Mouse (Mus musculus) embryonic facial prominence, embryonic 15.5 days (tissue): ENCODE data around the gene Scrn1. TPM values are rescaled to one million over a fixed set of nuclear protein-coding genes. Genes with fewer than 3 reads are reported as not detected.

Experiments
- ATAC-seq: fragments of 200-750 bp; cut with Nextera tagmentation; 2 replicates; pipeline ENCODE4 v1.8.0; 2017; ENCODE audit warnings: low read depth, moderate TSS enrichment; ENCODE audit not compliant: insufficient number of reproducible peaks, low FRiP score, low TSS enrichment
- H3K27ac ChIP-seq: fragments of 300-500 bp; sonication (generic); replicated peaks from 2 replicates; pipeline ENCODE4 v1.5.1; 2015; ENCODE audit warnings: mild to moderate bottlenecking, inconsistent platforms
- H3K27me3 ChIP-seq: fragments of 300-500 bp; sonication (generic); 2 replicates; pipeline ENCODE4 v1.6.1; 2015; ENCODE audit warnings: inconsistent platforms
- H3K36me3 ChIP-seq: fragments of 300-500 bp; sonication (generic); 2 replicates; pipeline ENCODE4 v1.6.1; 2015; ENCODE audit warnings: mild to moderate bottlenecking, inconsistent platforms
- H3K4me1 ChIP-seq: fragments of 300-500 bp; sonication (generic); 2 replicates; pipeline ENCODE4 v1.6.1; 2015; ENCODE audit warnings: inconsistent platforms
- H3K4me2 ChIP-seq: fragments of 300-500 bp; sonication (generic); replicated peaks from 2 replicates; pipeline ENCODE4 v1.6.1; 2015; ENCODE audit warnings: mild to moderate bottlenecking, inconsistent platforms
- H3K4me3 ChIP-seq: fragments of 300-500 bp; sonication (generic); replicated peaks from 2 replicates; pipeline ENCODE4 v1.5.1; 2015; ENCODE audit warnings: mild to moderate bottlenecking, inconsistent platforms
- H3K9ac ChIP-seq: fragments of 300-500 bp; sonication (generic); 2 replicates; pipeline ENCODE4 v1.6.1; 2015; ENCODE audit warnings: inconsistent platforms
- H3K9me3 ChIP-seq: fragments of 300-500 bp; sonication (generic); replicated peaks from 2 replicates; pipeline ENCODE4 v1.6.1; 2016; ENCODE audit warnings: inconsistent platforms
- WGBS: fragments of 180-500 bp; shearing (Covaris S2); methylation state at CpG from one replicate; pipeline ENCODE4 v1.1.7; 2015; 5-methylcytosine and 5-hydroxymethylcytosine counted together
- polyA plus RNA-seq: library from polyadenylated mRNA; unstranded; fragments of >200 nt; fragmentation: Nextera tagmentation; extraction: Ambion mirVana; gene quantifications from 2 replicates; pipeline ENCODE4 v1.2.1, GENCODE M21; 2015

Scrn1 gene
- polyA plus RNA-seq, 1 experiment from 2014 or later: 12.4 TPM

- ATAC-seq: no peak
- H3K9me3 ChIP-seq: no peaks in the 10 kb centered on the region
- no peak overlapping the region for H3K4me2 ChIP-seq
- WGBS: 51% methylated on average over 4 of the region's 4 CpGs
- H3K4me3 ChIP-seq: no peak overlapping the region
- H3K27me3 ChIP-seq: no peaks in the 10 kb centered on the region
- H3K9ac ChIP-seq: no peak overlapping the region
- H3K36me3 ChIP-seq: no peaks in the 10 kb centered on the region
- no peak overlapping the region for H3K27ac ChIP-seq
- H3K4me1 ChIP-seq: 0 out of 2 replicates have a peak, but pooled peaks cover 8% of the 10 kb centered on the region
These were observed 17.0 kb downstream of the Scrn1 start for GRCm38 (mm10) chr6:54549311-54549710.

GRCm38 (mm10) chr6:54548314-54549019, 17.8 kb downstream of the Scrn1 start:
- H3K27me3 ChIP-seq: no peaks in the 10 kb centered on the region
- 0 out of 2 replicates have a peak, but pooled peaks cover 8% of the 10 kb centered on the region for H3K4me1 ChIP-seq
- no peak overlapping the region for H3K9ac ChIP-seq
- H3K27ac ChIP-seq: no peak overlapping the region
- WGBS: 60% methylated on average over 13 of the region's 13 CpGs
- no peaks in the 10 kb centered on the region for H3K9me3 ChIP-seq
- H3K4me3 ChIP-seq: no peak overlapping the region
- no peak for ATAC-seq
- H3K36me3 ChIP-seq: no peaks in the 10 kb centered on the region
- H3K4me2 ChIP-seq: no peak overlapping the region

GRCm38 (mm10) chr6:54543646-54544045, 22.6 kb downstream of the Scrn1 start:
- Histone ChIP-seq H3K4me2 (no peak overlapping the region), H3K27ac (no peak overlapping the region), H3K4me3 (no peak overlapping the region), H3K4me1 (0 out of 2 replicates have a peak, but pooled peaks cover 13% of the 10 kb centered on the region), H3K9ac (no peak overlapping the region), H3K27me3 (no peaks in the 10 kb centered on the region), H3K9me3 (no peaks in the 10 kb centered on the region), H3K36me3 (no peaks in the 10 kb centered on the region)
- no peak for ATAC-seq
- 74% methylated on average over 2 of the region's 2 CpGs for WGBS

DNA sequence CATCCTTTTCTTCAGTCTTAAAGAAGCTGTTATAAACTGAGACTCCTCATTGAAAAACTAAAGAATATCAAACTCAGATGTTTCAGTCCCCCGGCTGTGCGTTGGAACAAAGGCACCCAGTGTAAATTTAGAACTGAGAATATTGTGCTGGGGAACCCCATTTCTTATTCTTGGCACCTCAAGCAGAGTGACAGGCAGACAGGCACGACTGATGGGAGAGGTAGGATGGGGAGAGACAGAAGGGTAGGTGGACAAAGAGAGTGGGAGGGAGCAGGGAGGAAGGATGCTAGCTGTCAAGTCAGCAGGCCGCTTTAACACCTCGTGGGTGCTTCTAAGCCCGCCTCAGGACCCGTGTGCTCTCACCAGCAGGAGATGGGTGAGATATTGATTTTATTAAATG, 23.5 kb downstream of the Scrn1 start:
- ATAC-seq: no peak
- Histone ChIP-seq H3K9ac (no peak overlapping the region), H3K4me2 (no peak overlapping the region), H3K36me3 (no peaks in the 10 kb centered on the region), H3K27me3 (no peaks in the 10 kb centered on the region), H3K9me3 (no peaks in the 10 kb centered on the region), H3K27ac (no peak overlapping the region), H3K4me1 (0 out of 2 replicates have a peak, but pooled peaks cover 9% of the 10 kb centered on the region), H3K4me3 (no peak overlapping the region)
- WGBS: 70% methylated on average over 7 of the region's 7 CpGs

DNA sequence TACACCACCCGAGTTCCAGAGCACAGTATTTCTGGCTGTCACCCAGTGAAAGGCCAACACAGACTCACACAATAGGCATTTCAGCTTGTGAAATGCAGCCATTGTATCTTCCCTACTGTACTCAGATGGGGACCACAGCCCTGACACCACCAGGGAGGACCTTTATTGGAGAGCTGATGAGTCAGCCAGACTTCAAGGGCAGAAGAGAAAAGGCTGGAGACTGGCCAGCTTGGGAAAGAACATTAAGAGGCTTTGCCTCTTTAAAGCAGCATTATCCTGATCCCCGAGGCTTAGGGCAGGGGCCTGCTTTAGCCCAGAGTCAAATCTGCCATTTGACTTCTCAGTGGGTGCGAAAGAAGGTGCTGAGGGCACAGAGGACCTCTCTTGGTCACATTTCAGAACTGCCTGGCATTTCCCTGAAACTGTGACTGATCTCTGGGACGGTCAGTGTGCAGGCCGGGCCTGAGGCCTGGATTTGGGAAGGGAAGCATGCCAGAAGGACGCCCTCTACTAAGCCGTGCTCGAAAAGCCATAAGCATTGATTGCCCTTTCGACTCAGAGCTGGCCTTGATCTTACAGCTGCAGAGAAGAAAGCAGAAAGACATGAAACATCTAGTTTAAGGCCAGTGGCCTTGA, 25.9 kb downstream of the Scrn1 start:
- Histone ChIP-seq H3K27ac (no peak overlapping the region), H3K9me3 (no peaks in the 10 kb centered on the region), H3K9ac (no peak overlapping the region), H3K4me2 (no peak overlapping the region), H3K36me3 (no peaks in the 10 kb centered on the region), H3K27me3 (no peaks in the 10 kb centered on the region), H3K4me1 (0 out of 2 replicates have a peak, but pooled peaks cover 6% of the 10 kb centered on the region), H3K4me3 (no peak overlapping the region)
- ATAC-seq: no peak
- WGBS: 60% methylated on average over 9 of the region's 9 CpGs

- Histone ChIP-seq H3K27me3 (no peaks in the 10 kb centered on the region), H3K4me3 (no peak overlapping the region), H3K9ac (no peak overlapping the region), H3K27ac (no peak overlapping the region), H3K9me3 (no peaks in the 10 kb centered on the region), H3K4me1 (0 out of 2 replicates have a peak, but pooled peaks cover 5% of the 10 kb centered on the region), H3K36me3 (no peaks in the 10 kb centered on the region), H3K4me2 (no peak overlapping the region)
- no peak for ATAC-seq
- WGBS: 85% methylated on average over 7 of the region's 7 CpGs
These were observed 26.9 kb downstream of the Scrn1 start for GRCm38 (mm10) chr6:54539396-54539795.

- 24% methylated on average over 3 of the region's 3 CpGs for WGBS
- ATAC-seq: no peak
- no peak overlapping the region for H3K27ac ChIP-seq
- 0 out of 2 replicates have a peak, but pooled peaks cover 5% of the 10 kb centered on the region for H3K4me1 ChIP-seq
- H3K27me3 ChIP-seq: no peaks in the 10 kb centered on the region
- no peak overlapping the region for H3K4me3 ChIP-seq
- H3K36me3 ChIP-seq: no peaks in the 10 kb centered on the region
- no peak overlapping the region for H3K4me2 ChIP-seq
- no peaks in the 10 kb centered on the region for H3K9me3 ChIP-seq
- H3K9ac ChIP-seq: no peak overlapping the region
These were observed 27.5 kb downstream of the Scrn1 start for GRCm38 (mm10) chr6:54538773-54539173.

GRCm38 (mm10) chr6:54537053-54537452, 29.2 kb downstream of the Scrn1 start:
- WGBS: 71% methylated on average over 7 of the region's 7 CpGs
- Histone ChIP-seq H3K4me2 (no peak overlapping the region), H3K27ac (no peak overlapping the region), H3K4me3 (no peak overlapping the region), H3K36me3 (no peaks in the 10 kb centered on the region), H3K9me3 (no peaks in the 10 kb centered on the region), H3K27me3 (no peaks in the 10 kb centered on the region), H3K9ac (no peak overlapping the region), H3K4me1 (0 out of 2 replicates have a peak, but pooled peaks cover 5% of the 10 kb centered on the region)
- ATAC-seq: no peak

- no peak for ATAC-seq
- Histone ChIP-seq H3K36me3 (no peaks in the 10 kb centered on the region), H3K27me3 (no peaks in the 10 kb centered on the region), H3K27ac (no peak overlapping the region), H3K4me1 (peaks cover 11% of the 10 kb centered on the region; the same call in 1 of the 2 replicates), H3K9ac (no peak overlapping the region), H3K9me3 (no peaks in the 10 kb centered on the region), H3K4me2 (no peak overlapping the region), H3K4me3 (no peak overlapping the region)
- WGBS: 84% methylated on average over 4 of the region's 4 CpGs
These were observed 30.8 kb downstream of the Scrn1 start for GRCm38 (mm10) chr6:54535485-54535884.

DNA sequence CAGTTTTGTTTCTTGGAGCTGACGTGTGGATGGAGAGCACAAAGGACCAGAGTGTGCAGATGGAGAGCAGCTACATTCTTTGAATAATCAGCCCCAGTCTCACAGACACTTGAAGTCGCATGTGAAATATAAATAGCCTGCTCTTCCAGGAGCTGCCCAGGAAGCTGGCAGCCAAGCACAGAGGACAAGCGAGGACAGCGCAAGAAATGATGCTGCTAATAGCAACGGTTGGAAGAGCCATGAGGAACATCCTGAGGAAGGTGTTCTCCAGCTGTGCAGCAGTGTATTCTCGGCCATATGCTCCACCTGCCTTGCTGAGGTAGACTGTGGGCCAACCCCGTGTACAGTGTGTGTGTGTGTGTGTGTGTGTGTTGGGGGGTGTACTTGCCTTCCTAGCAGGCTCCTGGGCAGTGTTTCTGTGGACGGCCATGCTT, 35.2 kb downstream of the Scrn1 start:
- Histone ChIP-seq H3K27me3 (no peaks in the 10 kb centered on the region), H3K4me1 (peaks cover 6% of the 10 kb centered on the region; the same call in 1 of the 2 replicates), H3K36me3 (no peaks in the 10 kb centered on the region), H3K9ac (no peak overlapping the region), H3K4me3 (no peak overlapping the region), H3K9me3 (no peaks in the 10 kb centered on the region), H3K4me2 (no peak overlapping the region), H3K27ac (no peak overlapping the region)
- ATAC-seq: no peak
- 39% methylated on average over 8 of the region's 8 CpGs for WGBS

DNA sequence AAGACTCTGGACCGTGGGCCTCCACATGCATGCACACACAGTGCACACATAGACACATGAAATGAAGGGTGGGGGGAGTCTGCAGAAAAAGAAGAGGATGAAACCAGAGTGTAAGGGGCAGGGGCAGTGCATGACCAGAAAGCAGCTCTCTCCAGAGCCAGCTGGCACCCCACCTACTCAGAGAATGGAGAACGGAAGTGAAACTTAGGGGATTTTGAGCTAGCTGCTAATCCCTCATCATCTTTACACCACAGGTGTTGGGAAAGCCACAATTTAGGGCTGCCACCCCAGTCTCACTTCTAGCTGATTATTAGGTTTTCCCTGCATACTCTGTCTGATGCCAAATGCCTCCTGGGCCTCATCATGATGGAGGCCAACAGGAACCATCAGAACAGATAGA, 36.1 kb downstream of the Scrn1 start:
- H3K9me3 ChIP-seq: no peaks in the 10 kb centered on the region
- no peak for ATAC-seq
- no peak overlapping the region for H3K27ac ChIP-seq
- no peak overlapping the region for H3K9ac ChIP-seq
- no peak overlapping the region for H3K4me3 ChIP-seq
- H3K27me3 ChIP-seq: no peaks in the 10 kb centered on the region
- WGBS: 80% methylated on average over 2 of the region's 2 CpGs
- H3K36me3 ChIP-seq: no peaks in the 10 kb centered on the region
- H3K4me2 ChIP-seq: no peak overlapping the region
- H3K4me1 ChIP-seq: peaks cover 6% of the 10 kb centered on the region; the same call in 1 of the 2 replicates
